Mouse (Mus musculus) intestine, embryonic 14.5 days (tissue): Measurements from ENCODE around the gene Hoxc8. TPM values are rescaled to one million over a fixed set of nuclear protein-coding genes. Genes with fewer than 3 reads are reported as not detected.

Source experiments
- ATAC-seq: fragments of 200-750 bp; cut with Nextera tagmentation; replicated peaks from 2 replicates; pipeline ENCODE4 v1.8.0; 2017; ENCODE audit warnings: low read depth, moderate number of reproducible peaks, moderate TSS enrichment, moderate library complexity; ENCODE audit not compliant: low FRiP score, low TSS enrichment
- DNase-seq: peaks from one replicate; pipeline ENCODE4 v3.0.0-alpha.2; 2018; ENCODE audit warnings: low spot score
- H3K27ac ChIP-seq: fragments of 300-500 bp; sonication (generic); 2 replicates; pipeline ENCODE4 v1.5.1; 2014; ENCODE audit warnings: low read depth, mild to moderate bottlenecking, control low read depth
- H3K27me3 ChIP-seq: fragments of 300-500 bp; sonication (generic); replicated peaks from 2 replicates; pipeline ENCODE4 v1.6.1; 2014; ENCODE audit warnings: low read length, control low read depth; ENCODE audit not compliant: control insufficient read depth, insufficient read depth
- H3K36me3 ChIP-seq: fragments of 300-500 bp; sonication (generic); 2 replicates; pipeline ENCODE4 v1.6.1; 2014; ENCODE audit warnings: low read length, control low read depth; ENCODE audit not compliant: control insufficient read depth, insufficient read depth
- H3K4me1 ChIP-seq: fragments of 300-500 bp; sonication (generic); replicated peaks from 2 replicates; pipeline ENCODE4 v1.6.1; 2014; ENCODE audit warnings: low read length, control low read depth, mixed read lengths; ENCODE audit not compliant: control insufficient read depth, insufficient read depth
- H3K4me2 ChIP-seq: fragments of 300-500 bp; sonication (generic); 2 replicates; pipeline ENCODE4 v1.6.1; 2014; ENCODE audit warnings: low read length
- H3K4me3 ChIP-seq: fragments of 300-500 bp; sonication (generic); 2 replicates; pipeline ENCODE4 v1.5.1; 2014; ENCODE audit warnings: low read depth, low read length, control low read depth, mixed read lengths
- H3K9ac ChIP-seq: fragments of 300-500 bp; sonication (generic); 2 replicates; pipeline ENCODE4 v1.6.1; 2014; ENCODE audit warnings: mild to moderate bottlenecking, low read length
- H3K9me3 ChIP-seq: fragments of 300-500 bp; sonication (generic); 2 replicates; pipeline ENCODE4 v1.6.1; 2016; ENCODE audit warnings: low read length, control low read depth; ENCODE audit not compliant: control insufficient read depth
- WGBS: fragments of 180-500 bp; shearing (Covaris S2); extraction: QIAGEN DNeasy Blood & Tissue Kit; methylation state at CpG from one replicate; pipeline ENCODE4 v1.1.7; 2014; 5-methylcytosine and 5-hydroxymethylcytosine counted together
- polyA plus RNA-seq: library from polyadenylated mRNA; unstranded; fragments of >200 nt; fragmentation: Nextera tagmentation; extraction: Ambion mirVana; gene quantifications from 2 replicates; pipeline ENCODE4 v1.2.1, GENCODE M21; 2014

The Hoxc8 gene
- polyA plus RNA-seq, 1 experiment from 2014 or later = 9.5 TPM

- ATAC-seq (no peak), DNase-seq (no peak)
- Histone ChIP-seq H3K4me3 (no peak overlapping the region), H3K4me2 (no peak overlapping the region), H3K9ac (no peak overlapping the region), H3K4me1 (peaks cover 4% of the 10 kb centered on the region; the same call in 1 of the 2 replicates), H3K9me3 (no peaks in the 10 kb centered on the region), H3K36me3 (no peaks in the 10 kb centered on the region), H3K27me3 (peaks cover 98% of the 10 kb centered on the region), H3K27ac (no peak overlapping the region)
- WGBS = 29% methylated on average over 3 of the region's 3 CpGs
Measured at GRCm38 (mm10) chr15:102984925-102985324, 5.5 kb upstream of the Hoxc8 start.

- Histone ChIP-seq H3K4me3 (no peak overlapping the region), H3K4me1 (peaks cover 4% of the 10 kb centered on the region; the same call in 1 of the 2 replicates), H3K27me3 (peaks cover 95% of the 10 kb centered on the region), H3K9ac (no peak overlapping the region), H3K9me3 (no peaks in the 10 kb centered on the region), H3K36me3 (no peaks in the 10 kb centered on the region), H3K27ac (no peak overlapping the region), H3K4me2 (0 out of 2 replicates have a peak overlapping the region, but pooled peaks have one; percentile 7)
- peak; percentile 99 for DNase-seq
- peak; percentile 48; the same call in 1 of the 2 replicates for ATAC-seq
- 7% methylated on average over 21 of the region's 21 CpGs for WGBS
Measured at GRCm38 (mm10) chr15:102987124-102987833, 3.1 kb upstream of the Hoxc8 start.

- Histone ChIP-seq H3K9ac (no peak overlapping the region), H3K9me3 (no peaks in the 10 kb centered on the region), H3K27me3 (peaks cover 96% of the 10 kb centered on the region), H3K4me2 (no peak overlapping the region), H3K4me3 (no peak overlapping the region), H3K4me1 (peaks cover 4% of the 10 kb centered on the region; the same call in 1 of the 2 replicates), H3K36me3 (no peaks in the 10 kb centered on the region), H3K27ac (no peak overlapping the region)
- no peak for DNase-seq
- WGBS = 53% methylated on average over 5 of the region's 5 CpGs
- ATAC-seq = no peak
Measured at GRCm38 (mm10) chr15:102988078-102988477, 2.3 kb upstream of the Hoxc8 start.

GRCm38 (mm10) chr15:102991782-102992181 is 1.4 kb downstream of the Hoxc8 start:
- peak overlapping the region; percentile 52 for H3K4me2 ChIP-seq
- no peak overlapping the region for H3K27ac ChIP-seq
- WGBS = 12% methylated on average over 7 of the region's 7 CpGs
- peaks cover 94% of the 10 kb centered on the region for H3K27me3 ChIP-seq
- no peaks in the 10 kb centered on the region for H3K36me3 ChIP-seq
- no peak for DNase-seq
- H3K9me3 ChIP-seq = no peaks in the 10 kb centered on the region
- H3K9ac ChIP-seq = peak overlapping the region; percentile 58
- peaks cover 4% of the 10 kb centered on the region; the same call in 1 of the 2 replicates for H3K4me1 ChIP-seq
- no peak for ATAC-seq
- peak overlapping the region; percentile 42 for H3K4me3 ChIP-seq

GRCm38 (mm10) chr15:102992206-102992605 is 1.8 kb downstream of the Hoxc8 start:
- peaks cover 94% of the 10 kb centered on the region for H3K27me3 ChIP-seq

GRCm38 (mm10) chr15:102992863-102993262 is 2.5 kb downstream of the Hoxc8 start:
- Histone ChIP-seq H3K9me3 (no peaks in the 10 kb centered on the region), H3K27ac (no peak overlapping the region), H3K27me3 (peaks cover 95% of the 10 kb centered on the region), H3K4me2 (peak overlapping the region; percentile 52), H3K9ac (0 out of 2 replicates have a peak overlapping the region, but pooled peaks have one; percentile 58), H3K4me3 (peak overlapping the region; percentile 42), H3K36me3 (no peaks in the 10 kb centered on the region), H3K4me1 (no peaks in the 10 kb centered on the region; the same call in 1 of the 2 replicates)
- DNase-seq (no peak), ATAC-seq (no peak)
- 13% methylated on average over 3 of the region's 3 CpGs for WGBS

More at GRCm38 (mm10) chr15:102992206-102992605, 1.8 kb downstream of the Hoxc8 start:
- H3K4me1 ChIP-seq = peaks cover 4% of the 10 kb centered on the region; the same call in 1 of the 2 replicates
- no peak overlapping the region for H3K27ac ChIP-seq
- DNase-seq (no peak), ATAC-seq (no peak)
- H3K9me3 ChIP-seq = no peaks in the 10 kb centered on the region
- H3K4me2 ChIP-seq = peak overlapping the region; percentile 52
- H3K9ac ChIP-seq = peak overlapping the region; percentile 58
- 6% methylated on average over 11 of the region's 11 CpGs for WGBS
- no peaks in the 10 kb centered on the region for H3K36me3 ChIP-seq
- peak overlapping the region; percentile 42 for H3K4me3 ChIP-seq

- no peak for ATAC-seq
- Histone ChIP-seq H3K27me3 (peaks cover 98% of the 10 kb centered on the region), H3K4me2 (peak overlapping the region; percentile 64), H3K36me3 (no peaks in the 10 kb centered on the region), H3K27ac (no peak overlapping the region; the same call in 1 of the 2 replicates), H3K9ac (no peak overlapping the region), H3K4me3 (0 out of 2 replicates have a peak overlapping the region, but pooled peaks have one; percentile 6), H3K9me3 (no peaks in the 10 kb centered on the region), H3K4me1 (no peaks in the 10 kb centered on the region; the same call in none of the 2 replicates)
- no peak for DNase-seq
- WGBS = 13% methylated on average over 9 of the region's 9 CpGs
Measured at GRCm38 (mm10) chr15:102996548-102996947, 6.1 kb downstream of the Hoxc8 start.

- Histone ChIP-seq H3K9me3 (no peaks in the 10 kb centered on the region), H3K27ac (peak overlapping the region; percentile 87), H3K4me3 (peak overlapping the region; percentile 42), H3K9ac (peak overlapping the region; percentile 68), H3K4me1 (no peaks in the 10 kb centered on the region; the same call in none of the 2 replicates), H3K36me3 (no peaks in the 10 kb centered on the region), H3K4me2 (peak overlapping the region; percentile 64), H3K27me3 (peaks cover 98% of the 10 kb centered on the region)
- DNase-seq = no peak
- WGBS = 10% methylated on average over 3 of the region's 3 CpGs
- no peak for ATAC-seq
Measured at GRCm38 (mm10) chr15:102997431-102997830, 7.0 kb downstream of the Hoxc8 start.
